Mouse (Mus musculus) CH12.LX (cell line): Measurements from ENCODE around the gene Zfhx3. TPM values are rescaled to one million over a fixed set of nuclear protein-coding genes. Genes with fewer than 3 reads are reported as not detected.

Experiments
- DNase-seq: peaks from one replicate; pipeline ENCODE4 v3.0.0-alpha.2; 2013; ENCODE audit errors: extremely low read depth
- H3K27ac ChIP-seq: 2 replicates; pipeline ENCODE4 v1.5.1; 2012; ENCODE audit warnings: low read depth, mild to moderate bottlenecking, control low read depth, moderate library complexity; ENCODE audit not compliant: insufficient read depth
- H3K27me3 ChIP-seq: replicated peaks from 2 replicates; pipeline ENCODE3; 2012; ENCODE audit warnings: inconsistent platforms
- H3K36me3 ChIP-seq, 2 experiments: replicated peaks in 1 of 2; 2 replicates each; pipeline versions ENCODE3 to v1.6.1; 2012; ENCODE audit warnings: inconsistent platforms in 1 of 2, low read length in 1 of 2, mild to moderate bottlenecking in 1 of 2, mixed read lengths in 1 of 2, moderate library complexity in 1 of 2; ENCODE audit not compliant: control insufficient read depth in 1 of 2, insufficient read depth in 1 of 2
- H3K4me1 ChIP-seq, 2 experiments: 2 replicates each; pipeline ENCODE4 v1.6.1; 2012; ENCODE audit warnings: inconsistent platforms in 1 of 2, moderate library complexity in 1 of 2; ENCODE audit not compliant: insufficient read depth in 2 of 2, control insufficient read depth in 1 of 2
- H3K4me2 ChIP-seq: 2 replicates; pipeline ENCODE4 v1.6.1; 2012; ENCODE audit warnings: low read depth, mild to moderate bottlenecking, control low read depth; ENCODE audit not compliant: poor library complexity, insufficient read depth, severe bottlenecking
- H3K4me3 ChIP-seq, 3 experiments: fragments of 150-350 bp in 1 of 3; sonication (generic) in 1 of 3; replicated peaks in 1 of 3; 2 replicates each; pipeline versions ENCODE3 to v1.5.1; 2011 to 2012; ENCODE audit warnings: low read depth in 2 of 3, low read length in 2 of 3, mild to moderate bottlenecking in 2 of 3, moderate library complexity in 2 of 3, control low read depth in 1 of 3, improper control_type of control experiment in 1 of 3, inconsistent platforms in 1 of 3, mixed read lengths in 1 of 3; ENCODE audit not compliant: poor library complexity in 1 of 3
- H3K79me2 ChIP-seq: replicated peaks from 2 replicates; pipeline ENCODE4 v1.6.1; 2012; ENCODE audit warnings: mild to moderate bottlenecking, moderate library complexity; ENCODE audit not compliant: control insufficient read depth, poor library complexity, insufficient read depth, severe bottlenecking; ENCODE audit errors: extremely low read depth
- H3K9ac ChIP-seq: 2 replicates; pipeline ENCODE4 v1.6.1; 2012; ENCODE audit warnings: low read depth, mild to moderate bottlenecking, control low read depth, moderate library complexity; ENCODE audit not compliant: insufficient read depth
- H3K9me3 ChIP-seq: replicated peaks from 2 replicates; pipeline ENCODE3; 2012; ENCODE audit warnings: low read length, inconsistent platforms, mixed read lengths
- BHLHE40 ChIP-seq: IDR thresholded peaks from 2 replicates; pipeline ENCODE4 v1.6.1; 2011; ENCODE audit warnings: mild to moderate bottlenecking, low read depth, low read length, improper control_type of control experiment
- CHD1 ChIP-seq: IDR thresholded peaks from 2 replicates; pipeline ENCODE4 v1.6.1; 2012; ENCODE audit warnings: low read depth, low read length, improper control_type of control experiment, inconsistent platforms
- CHD2 ChIP-seq: IDR thresholded peaks from 2 replicates; pipeline ENCODE4 v1.6.1; 2011; ENCODE audit warnings: low read length, improper control_type of control experiment
- CTCF ChIP-seq, 2 experiments: IDR thresholded peaks in 1 of 2; conservative IDR thresholded peaks in 1 of 2; 2 replicates each; pipeline ENCODE4 v1.5.1; 2011 to 2012; ENCODE audit warnings: low read depth in 2 of 2, low read length in 2 of 2, improper control_type of control experiment in 1 of 2, inconsistent platforms in 1 of 2, mild to moderate bottlenecking in 1 of 2, moderate library complexity in 1 of 2
- E2F4 ChIP-seq: IDR thresholded peaks from 2 replicates; pipeline ENCODE4 v1.6.1; 2011; ENCODE audit warnings: low read depth, low read length, improper control_type of control experiment; ENCODE audit not compliant: insufficient replicate concordance
- IRF4 ChIP-seq: IDR thresholded peaks from 2 replicates; pipeline ENCODE4 v1.6.1; 2014; ENCODE audit warnings: low read depth, mild to moderate bottlenecking, inconsistent platforms, low read length, improper control_type of control experiment
- JUN ChIP-seq: IDR thresholded peaks from 2 replicates; pipeline ENCODE4 v1.6.1; 2011; ENCODE audit warnings: low read depth, mild to moderate bottlenecking, low read length, improper control_type of control experiment, moderate library complexity; ENCODE audit not compliant: insufficient read depth
- JUND ChIP-seq: conservative IDR thresholded peaks from 2 replicates; pipeline ENCODE4 v1.6.1; 2011; ENCODE audit warnings: low read depth, low read length, improper control_type of control experiment
- MAFK ChIP-seq: IDR thresholded peaks from 2 replicates; pipeline ENCODE4 v1.6.1; 2011; ENCODE audit warnings: low read length, improper control_type of control experiment; ENCODE audit not compliant: insufficient replicate concordance
- MAZ ChIP-seq: IDR thresholded peaks from 2 replicates; pipeline ENCODE4 v1.6.1; 2012; ENCODE audit warnings: low read depth, mild to moderate bottlenecking, inconsistent platforms, low read length, improper control_type of control experiment, moderate library complexity
- NELFE ChIP-seq: IDR thresholded peaks from 2 replicates; pipeline ENCODE4 v1.6.1; 2011; ENCODE audit warnings: low read depth, low read length, improper control_type of control experiment
- PAX5 ChIP-seq: IDR thresholded peaks from 2 replicates; pipeline ENCODE4 v1.6.1; 2012; ENCODE audit warnings: low read length, inconsistent platforms, mixed read lengths
- POLR2A ChIP-seq: IDR thresholded peaks from 2 replicates; pipeline ENCODE4 v1.6.1; 2011; ENCODE audit warnings: low read depth, mild to moderate bottlenecking, improper control_type of control experiment, low read length
- POLR2AphosphoS2 ChIP-seq: IDR thresholded peaks from 2 replicates; pipeline ENCODE4 v1.6.1; 2011; ENCODE audit warnings: low read depth, low read length, improper control_type of control experiment
- RAD21 ChIP-seq: IDR thresholded peaks from 2 replicates; pipeline ENCODE4 v1.6.1; 2011; ENCODE audit warnings: low read depth, mild to moderate bottlenecking, low read length, improper control_type of control experiment, moderate library complexity
- RCOR1 ChIP-seq: conservative IDR thresholded peaks from 2 replicates; pipeline ENCODE4 v1.6.1; 2012; ENCODE audit warnings: low read depth, mild to moderate bottlenecking, inconsistent platforms, low read length, improper control_type of control experiment
- SIN3A ChIP-seq: IDR thresholded peaks from 2 replicates; pipeline ENCODE4 v1.6.1; 2012; ENCODE audit warnings: low read length, improper control_type of control experiment, inconsistent platforms
- USF1 ChIP-seq: IDR thresholded peaks from 2 replicates; pipeline ENCODE4 v1.6.1; 2014; ENCODE audit warnings: low read depth, mild to moderate bottlenecking, inconsistent platforms, low read length, improper control_type of control experiment
- ZC3H11A ChIP-seq: IDR thresholded peaks from 2 replicates; pipeline ENCODE4 v1.6.1; 2012; ENCODE audit warnings: low read depth, mild to moderate bottlenecking, inconsistent platforms, low read length, improper control_type of control experiment
- ZKSCAN1 ChIP-seq: IDR thresholded peaks from 2 replicates; pipeline ENCODE4 v1.6.1; 2012; ENCODE audit warnings: low read depth, inconsistent platforms, low read length, improper control_type of control experiment, borderline replicate concordance
- ZMIZ1 ChIP-seq: IDR thresholded peaks from 2 replicates; pipeline ENCODE4 v1.6.1; 2012; ENCODE audit warnings: low read depth, mild to moderate bottlenecking, inconsistent platforms, low read length, improper control_type of control experiment
- dilution Hi-C: fragments of 300-500 bp; cut with MboI; formaldehyde crosslinking; loops from 2 replicates; pipeline ENCODE4 v1.14.3; 2020; ENCODE audit warnings: low sequenced_read_pairs; ENCODE audit not compliant: extremely low pct_unique_long_range_greater_than_20kb, extremely low pct_ligation_motif_present
- in situ Hi-C: fragments of 300-500 bp; cut with MboI; formaldehyde crosslinking; loops from 3 replicates; pipeline ENCODE4 v1.14.3; 2019; ENCODE audit warnings: low sequenced_read_pairs, low pct_ligation_motif_present, low pct_unique_long_range_greater_than_20kb, mixed read lengths
- polyA plus RNA-seq: library from polyadenylated mRNA; unstranded; fragments of >175 nt; gene quantifications from 2 replicates; pipeline ENCODE4 v1.2.1, GENCODE M21; 2012; ENCODE audit warnings: low read depth; ENCODE audit not compliant: insufficient read length
- total RNA-seq, 2 experiments: library from RNA; depleted of rRNA; stranded (reverse); fragments of 300-350 nt in 1 of 2; fragments of >200 nt in 1 of 2; gene quantifications; 2 replicates each; pipeline ENCODE4 v1.2.3; 2012 to 2014

The Zfhx3 gene
- total and polyA plus RNA-seq, 3 experiments = 0.05 to 0.76 (median 0.68) TPM

GRCm38 (mm10) chr8:108736442-108736841 lies 794.0 kb downstream of the Zfhx3 start:
- Histone ChIP-seq H3K4me2 (no peak overlapping the region), H3K9me3 (no peaks in the 10 kb centered on the region), H3K4me3 (no peak overlapping the region), H3K27me3 (peaks cover 2% of the 10 kb centered on the region), H3K4me1 (no peaks in the 10 kb centered on the region), H3K79me2 (no peaks in the 10 kb centered on the region), H3K36me3 (no peaks in the 10 kb centered on the region), H3K27ac (no peak overlapping the region), H3K9ac (no peak overlapping the region)
- dilution Hi-C loops = no loop called here
- DNase-seq = no peak
- TF ChIP-seq RCOR1 = no peak
- TF ChIP-seq MAFK = no peak
- TF ChIP-seq ZMIZ1 = no peak
- no peak for TF ChIP-seq POLR2AphosphoS2
- no peak for TF ChIP-seq E2F4
- TF ChIP-seq CTCF (conservative IDR thresholded peaks at IDR 0.05 in 1 of 2, IDR thresholded peaks at IDR 0.05 in 1 of 2; ENCODE audit: low read depth in 2 of 2, low read length in 2 of 2) = no peak
- in situ Hi-C loops = no loop called here

- H3K4me2 ChIP-seq = no peak overlapping the region
- H3K27ac ChIP-seq = no peak overlapping the region
- H3K79me2 ChIP-seq = no peaks in the 10 kb centered on the region
- no peaks in the 10 kb centered on the region for H3K9me3 ChIP-seq
- dilution Hi-C loops = no loop called here
- TF ChIP-seq ZKSCAN1 = no peak
- no peak for TF ChIP-seq JUND
- no peak for TF ChIP-seq CHD1
- no peak for TF ChIP-seq ZC3H11A
- TF ChIP-seq CHD2 = no peak
- no peak for TF ChIP-seq MAZ
- TF ChIP-seq, all 38 proteins: peak for 0
- Histone ChIP-seq H3K27me3 (peaks cover 2% of the 10 kb centered on the region), H3K4me1 (peaks cover 0 to under 1% of the 10 kb centered on the region in 2 experiments; a peak in 1 of 4 replicates), H3K36me3 (no peaks in the 10 kb centered on the region), H3K4me3 (no peak overlapping the region), H3K9ac (no peak overlapping the region)
- in situ Hi-C loops = no loop called here
- DNase-seq = no peak
These were observed 795.7 kb downstream of the Zfhx3 start for GRCm38 (mm10) chr8:108738179-108738578.

DNA sequence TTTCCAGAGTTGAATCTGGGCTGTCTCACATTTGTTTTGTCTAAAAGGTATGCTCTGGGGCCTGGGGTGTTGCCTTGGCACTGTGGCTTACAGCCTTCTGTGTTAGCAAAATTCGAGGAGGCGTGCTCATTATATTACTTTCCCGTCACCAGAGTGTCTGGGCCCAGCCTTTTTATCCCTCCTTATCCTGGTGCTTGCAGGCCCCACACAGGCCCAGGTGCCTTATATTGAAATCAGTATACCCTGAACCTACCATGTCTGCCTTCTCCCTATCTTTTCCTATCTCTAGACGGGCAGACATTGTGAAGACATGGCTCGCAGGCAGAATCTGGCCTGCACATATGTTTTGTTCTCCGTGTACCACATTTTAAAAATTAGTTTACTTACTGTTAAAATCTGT lies 797.1 kb downstream of the Zfhx3 start:
- H3K4me2 ChIP-seq = no peak overlapping the region
- peaks cover 0 to 3% of the 10 kb centered on the region in 2 experiments; a peak in 1 of 4 replicates for H3K4me1 ChIP-seq
- TF ChIP-seq CHD2 = no peak
- TF ChIP-seq RAD21 = no peak
- no peak for TF ChIP-seq BHLHE40
- TF ChIP-seq SIN3A = no peak
- no peak for TF ChIP-seq USF1
- no peak for TF ChIP-seq IRF4
- no peak for TF ChIP-seq POLR2A
- TF ChIP-seq POLR2AphosphoS2 = no peak
- no peak for TF ChIP-seq JUND
- TF ChIP-seq PAX5 = no peak
- no peak for TF ChIP-seq JUN
- no peak for TF ChIP-seq NELFE
- no peak for TF ChIP-seq MAFK
- TF ChIP-seq, all 38 proteins: peak for 0
- Histone ChIP-seq H3K9me3 (no peaks in the 10 kb centered on the region), H3K36me3 (no peaks in the 10 kb centered on the region), H3K27me3 (peaks cover 2% of the 10 kb centered on the region), H3K9ac (no peak overlapping the region), H3K79me2 (no peaks in the 10 kb centered on the region), H3K4me3 (no peak overlapping the region), H3K27ac (no peak overlapping the region)
- in situ Hi-C loops (no loop called here), dilution Hi-C loops (no loop called here)
- no peak for DNase-seq
